Mouse (Mus musculus) CD4-positive naive resting alpha-beta T cell, adult 76 days (primary cell): Measurements from ENCODE around the gene Klhl6. TPM values are rescaled to one million over a fixed set of nuclear protein-coding genes. Genes with fewer than 3 reads are reported as not detected.

Experiments used
- total RNA-seq: library from RNA; stranded (reverse); gene quantifications from one replicate; pipeline ENCODE4 v1.2.4, GENCODE M21; 2023

Klhl6 gene
- total RNA-seq, result 235 TPM

DNA sequence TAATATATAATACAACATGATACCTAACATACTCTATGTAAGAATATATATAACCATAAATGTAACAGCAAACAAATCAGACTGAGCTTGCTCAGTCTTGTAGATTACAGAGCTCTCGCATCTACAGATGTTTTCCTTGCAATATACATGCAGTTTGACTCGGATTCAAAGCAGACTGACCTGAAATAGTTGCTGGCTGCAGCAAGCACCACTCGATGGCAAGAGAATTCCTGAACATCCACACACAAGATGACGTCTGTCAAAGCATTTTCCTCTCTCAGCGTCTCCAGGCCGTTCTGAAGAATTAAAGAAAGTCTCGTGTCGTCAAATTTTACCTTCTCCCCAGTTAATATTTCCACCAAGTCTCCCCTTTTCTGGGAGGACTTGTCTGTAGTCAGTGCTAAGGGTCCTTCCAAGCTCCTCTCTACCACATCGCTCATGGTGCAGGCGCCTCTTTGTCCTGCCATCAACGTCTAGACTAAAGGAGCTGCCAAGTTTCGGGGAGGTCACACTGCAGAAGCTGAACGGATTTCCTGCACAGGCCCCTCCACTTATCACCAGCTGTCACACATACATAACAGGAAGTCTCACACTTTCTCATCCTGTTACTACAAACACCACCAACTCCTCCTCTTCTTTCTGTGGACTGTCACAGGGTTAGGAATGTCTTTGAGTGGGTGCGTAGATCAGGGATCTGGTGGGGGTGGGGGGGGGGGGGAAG, at the start of gene Klhl6:
Gene Klhl6 (minus strand): TSS at position 501 of the 721 bp plus-strand sequence.

Other genes starting within 250 kb of the Klhl6 start
- gene B3gnt5, start 222.8 kb downstream of the Klhl6 start, total RNA-seq, result 15.7 TPM
- 277 TPM for gene Klhl24, start 114.5 kb upstream of the Klhl6 start, total RNA-seq
- 89.6 TPM for gene Yeats2, start 158.0 kb upstream of the Klhl6 start, total RNA-seq